Mouse (Mus musculus) heart, postnatal 4 days (tissue): ENCODE results near the gene Clock. TPM values are rescaled to one million over a fixed set of nuclear protein-coding genes. Genes with fewer than 3 reads are reported as not detected.

ENCODE experiments used
- DNase-seq: peaks from one replicate; pipeline ENCODE4 v3.0.0; 2021
- total RNA-seq, 2 experiments: library from RNA; stranded (reverse); gene quantifications; 2 replicates each; pipeline ENCODE4 v1.2.3; 2021

Gene Clock
- total RNA-seq, 2 experiments from 2014 or later = 37.1 to 38.9 TPM

GRCm38 (mm10) chr5:76274977-76275376 is 29.6 kb downstream of the Clock start:
- DNase-seq = no peak

DNA sequence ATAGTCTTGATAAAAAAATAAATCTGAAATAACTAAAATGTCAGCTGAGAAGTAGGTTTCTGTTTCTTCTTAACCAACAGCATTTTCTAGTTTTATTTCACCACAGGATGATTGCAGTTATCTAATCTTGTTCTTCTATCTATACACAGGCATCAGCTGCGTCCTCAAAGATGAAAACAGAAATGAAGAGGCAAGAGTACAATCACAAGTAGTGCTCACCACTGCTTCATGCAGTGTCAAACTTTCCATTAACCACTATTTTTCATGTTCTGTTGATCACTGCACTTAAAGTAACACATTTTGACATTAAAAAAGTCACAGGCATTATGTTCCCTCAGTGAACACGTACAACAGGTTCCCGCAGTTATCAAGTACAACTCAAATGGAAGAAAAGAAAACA is 53.6 kb downstream of the Clock start:
- DNase-seq = no peak

DNA sequence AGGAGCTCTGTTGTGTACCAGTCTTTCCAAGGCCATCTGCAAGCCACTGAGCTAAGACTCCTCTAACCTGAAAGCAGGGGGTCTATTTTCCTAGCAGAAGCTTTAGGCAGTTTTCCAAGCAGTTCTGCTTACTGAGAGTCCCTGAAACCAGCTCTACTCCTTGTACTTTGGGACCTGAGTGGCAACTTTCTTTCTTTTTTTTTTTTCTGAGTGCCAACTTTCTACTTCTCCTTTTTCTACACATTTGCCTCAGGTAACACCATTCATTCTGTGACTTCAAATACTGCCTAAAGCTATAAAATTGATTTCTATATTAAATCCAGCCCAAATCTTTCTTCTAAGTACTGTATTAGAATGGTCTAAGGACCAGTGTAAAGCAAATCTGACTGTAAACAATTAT is 58.1 kb downstream of the Clock start:
- no peak for DNase-seq

- no peak for DNase-seq
Measured at GRCm38 (mm10) chr5:76245419-76245818, 59.2 kb downstream of the Clock start.

DNA sequence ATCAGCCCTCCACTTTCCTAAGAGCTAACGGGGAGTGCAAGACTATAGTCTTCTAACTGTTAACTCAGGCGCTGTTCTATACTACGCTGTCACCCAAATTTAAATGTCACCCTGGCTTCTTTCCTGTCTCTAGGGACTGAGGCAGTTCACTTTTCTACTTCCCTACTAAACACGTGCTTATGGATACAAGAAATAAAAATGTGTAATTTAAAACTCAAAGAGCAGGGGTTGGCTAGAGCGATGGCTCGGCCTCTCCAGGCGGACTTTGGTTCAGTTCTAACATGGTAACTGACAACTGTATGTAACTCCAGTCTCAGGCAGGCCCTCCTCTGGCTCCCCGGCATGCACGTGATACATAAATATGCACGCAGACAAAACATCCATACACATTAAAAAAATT is 60.2 kb downstream of the Clock start:
- DNase-seq = no peak

DNA sequence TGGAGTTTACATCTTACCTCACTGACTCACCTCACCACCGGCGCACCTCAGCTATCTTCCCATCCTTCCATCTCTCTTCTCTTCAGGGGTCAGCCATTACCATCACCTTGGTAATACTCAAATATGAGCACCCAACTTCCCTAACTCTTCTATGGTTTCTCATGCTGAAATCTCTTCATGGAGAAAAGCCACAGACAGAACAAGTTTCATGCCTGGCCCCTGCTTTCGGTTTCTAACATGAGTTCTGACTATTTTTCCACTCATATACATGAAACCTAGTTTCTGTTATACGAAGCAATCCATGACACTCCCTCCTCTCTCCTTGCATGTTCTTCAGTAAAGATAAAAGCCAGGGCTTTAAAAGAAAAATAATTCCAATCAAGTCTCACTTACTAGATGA is 60.7 kb downstream of the Clock start:
- no peak for DNase-seq

DNA sequence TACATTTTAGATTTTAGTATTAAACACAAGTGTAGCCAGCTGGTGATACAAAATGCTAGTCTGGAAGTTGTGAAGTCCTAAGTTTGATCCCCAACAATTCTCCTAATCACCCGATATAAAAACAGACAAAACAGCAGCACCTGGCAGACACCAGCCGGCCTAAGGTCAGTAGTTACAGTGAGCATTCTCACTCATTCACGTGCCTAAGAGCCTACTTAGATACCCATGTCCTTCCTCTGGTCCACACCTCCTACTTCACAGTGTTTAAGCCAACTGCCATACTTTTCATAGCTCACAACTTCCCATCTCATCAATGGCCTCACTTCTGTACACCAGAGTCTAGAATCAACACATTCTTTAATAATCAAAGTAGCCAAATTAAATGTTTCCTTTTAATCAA is 61.3 kb downstream of the Clock start:
- no peak for DNase-seq

DNA sequence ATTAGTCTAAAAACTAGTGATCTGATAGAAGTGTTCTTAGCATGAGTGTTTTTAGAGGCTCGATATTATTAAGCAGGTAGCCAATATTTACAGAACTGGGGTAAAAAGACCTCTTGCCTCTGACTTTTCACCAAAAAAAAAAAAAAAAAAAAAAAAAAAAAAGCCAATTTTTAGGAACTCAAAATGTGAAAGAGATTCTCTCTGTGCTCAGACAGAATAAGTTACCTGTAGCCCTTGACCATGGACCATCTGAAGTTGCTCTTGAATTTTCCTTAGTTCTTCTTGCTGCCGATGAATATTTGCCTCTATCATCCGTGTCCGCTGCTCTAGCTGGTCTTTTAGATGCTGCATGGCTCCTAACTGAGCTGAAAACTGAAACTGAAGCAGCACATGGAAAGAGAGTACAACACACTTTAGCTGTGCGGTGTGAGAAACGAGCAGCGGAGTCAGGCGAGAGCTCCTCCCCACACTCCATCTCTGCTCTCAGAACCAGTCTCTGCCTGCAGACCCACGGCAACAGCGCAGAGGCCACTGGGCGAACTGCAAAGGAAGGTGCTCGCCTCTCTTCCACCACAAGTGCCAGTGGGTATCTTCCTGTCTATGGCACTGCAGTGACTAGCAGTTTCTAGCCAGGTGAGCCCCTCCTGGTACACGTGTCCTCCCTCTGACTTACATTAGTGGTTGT is 73.3 kb downstream of the Clock start:
- DNase-seq = no peak

- DNase-seq = no peak
Measured at GRCm38 (mm10) chr5:76216691-76217090, 87.9 kb downstream of the Clock start.

DNA sequence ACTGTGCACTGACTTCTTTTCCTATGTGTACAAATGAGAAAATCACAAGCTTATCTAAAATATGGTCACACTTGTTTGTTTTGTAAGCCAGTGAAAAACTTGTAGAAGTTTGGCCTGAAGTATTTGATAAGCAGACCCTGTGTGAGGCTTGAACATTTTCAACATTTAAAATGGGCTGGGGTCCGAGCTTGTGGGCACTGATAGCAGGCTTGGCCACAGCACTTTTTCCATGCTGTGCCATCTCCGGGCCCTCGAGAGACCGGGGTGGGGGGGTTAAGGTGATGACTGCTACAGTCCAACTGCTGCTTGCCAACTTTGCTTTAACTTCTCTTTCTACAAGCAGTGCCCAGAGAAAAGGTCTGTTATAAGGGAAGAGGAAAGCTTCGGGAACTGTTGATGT is 96.5 kb downstream of the Clock start:
- DNase-seq = no peak

- no peak for DNase-seq
Measured at GRCm38 (mm10) chr5:76205886-76206285, 98.7 kb downstream of the Clock start.

GRCm38 (mm10) chr5:76203171-76203570 is 101.4 kb downstream of the Clock start:
- peak; percentile 41 for DNase-seq

- DNase-seq = no peak
Measured at GRCm38 (mm10) chr5:76199346-76199745, 105.2 kb downstream of the Clock start.

- no peak for DNase-seq
Measured at GRCm38 (mm10) chr5:76194377-76194945, 110.1 kb downstream of the Clock start.

GRCm38 (mm10) chr5:76193075-76193474 is 111.5 kb downstream of the Clock start:
- no peak for DNase-seq

DNA sequence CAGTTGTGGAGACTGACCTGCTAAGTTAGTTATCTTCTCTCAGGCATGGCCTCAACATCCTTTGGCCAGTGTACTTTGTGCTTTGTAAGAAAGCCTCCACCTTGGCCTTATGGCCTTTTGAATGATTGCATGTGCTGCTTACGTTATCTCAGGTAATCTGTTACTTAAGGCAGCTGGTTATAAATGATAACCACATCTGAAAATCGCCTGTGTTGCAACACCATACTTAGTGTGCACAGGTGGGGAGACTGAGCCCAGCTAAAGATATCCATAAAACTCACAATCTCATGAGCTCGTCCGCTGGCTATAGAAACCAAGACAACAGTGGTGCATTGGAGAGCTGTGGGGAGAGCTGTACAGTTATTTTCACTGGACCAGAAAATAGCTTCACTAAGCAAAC is 114.0 kb downstream of the Clock start:
- no peak for DNase-seq

GRCm38 (mm10) chr5:76187885-76188284 is 116.7 kb downstream of the Clock start:
- no peak for DNase-seq

- DNase-seq = peak; percentile 79
Measured at GRCm38 (mm10) chr5:76184286-76185080, 120.1 kb downstream of the Clock start.

DNA sequence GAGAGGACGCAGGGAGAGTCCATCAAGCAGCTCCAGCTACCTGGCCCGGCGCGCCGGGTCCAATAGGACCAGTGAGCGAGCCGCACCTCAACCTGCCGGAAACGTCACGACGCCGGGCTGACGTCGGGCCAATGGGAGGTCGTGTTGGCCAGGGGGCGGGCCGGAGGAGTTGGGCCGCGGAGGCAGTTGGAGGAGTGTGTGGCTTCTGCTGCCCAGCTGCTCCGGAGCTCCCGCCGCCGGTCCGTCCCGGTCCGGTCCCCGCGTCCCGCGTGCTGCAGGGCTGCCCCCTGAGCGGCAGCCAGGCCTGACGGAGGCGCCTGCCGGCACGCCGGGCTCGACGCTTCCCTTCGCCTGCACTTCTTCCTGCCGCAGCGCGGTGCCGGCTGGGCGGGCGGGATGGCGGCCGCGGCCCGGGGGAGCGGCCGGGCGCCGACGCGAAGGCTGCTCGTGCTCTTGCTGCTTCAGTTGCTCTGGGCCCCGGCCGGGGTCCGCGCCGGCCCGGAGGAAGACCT is 120.8 kb downstream of the Clock start, which contains the start of gene Tmem165:
TSS of gene Tmem165 (plus strand) at position 131 of the 512 bp plus-strand sequence.
- DNase-seq = peak; percentile 95

DNA sequence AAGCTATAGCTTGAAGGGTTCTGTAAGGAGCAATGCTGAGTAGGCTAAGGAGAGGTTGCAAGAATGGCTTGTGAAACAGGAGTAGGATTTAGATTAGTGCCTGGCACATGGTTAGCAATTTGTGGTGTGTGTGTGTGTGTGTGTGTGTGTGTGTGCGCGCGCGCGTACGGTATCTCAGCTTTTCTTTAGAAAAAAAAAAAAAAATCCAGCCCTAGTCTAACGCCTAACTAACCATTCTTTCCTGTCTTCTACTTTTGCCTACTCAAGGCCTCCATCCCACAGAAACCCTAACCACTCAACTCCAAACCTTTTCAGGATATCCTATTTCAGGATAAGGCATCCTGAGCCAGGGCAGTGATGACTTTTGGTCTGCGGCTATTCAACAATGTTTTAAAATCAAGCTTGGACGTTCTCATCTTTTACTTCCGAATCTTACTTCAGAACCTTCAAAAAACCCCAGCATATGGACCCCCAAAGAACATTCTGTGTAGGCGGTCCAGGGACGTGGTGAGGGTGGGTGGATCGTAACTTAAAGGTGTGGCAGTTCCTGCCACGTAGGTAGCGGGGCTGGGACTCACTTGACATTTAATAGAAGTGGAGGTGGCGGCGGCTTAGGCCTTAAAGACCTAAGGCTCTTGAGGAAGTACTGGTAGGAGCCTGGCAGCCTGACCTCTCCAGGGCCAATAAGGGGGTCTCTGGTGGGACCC is 121.4 kb downstream of the Clock start:
- no peak for DNase-seq

DNA sequence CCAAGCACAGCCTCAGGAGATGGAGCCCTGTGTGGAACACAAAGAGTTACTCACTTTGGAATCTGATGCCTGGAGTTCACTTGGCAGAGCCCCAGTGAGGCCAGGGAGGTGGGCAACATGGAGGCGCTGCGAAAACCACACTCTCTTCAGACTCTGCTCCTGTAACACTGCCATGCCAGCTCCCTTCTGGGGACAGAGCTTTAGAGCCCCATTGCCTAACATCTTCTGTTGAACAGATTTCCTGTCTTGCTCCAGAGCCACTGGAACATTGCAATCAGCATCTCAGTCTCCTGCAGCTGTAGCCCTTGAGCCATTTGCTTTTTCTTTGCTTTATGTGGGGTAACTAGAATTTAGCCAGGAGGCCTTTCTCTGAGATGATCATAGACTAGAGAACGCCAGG is 122.3 kb downstream of the Clock start:
- DNase-seq = no peak

DNA sequence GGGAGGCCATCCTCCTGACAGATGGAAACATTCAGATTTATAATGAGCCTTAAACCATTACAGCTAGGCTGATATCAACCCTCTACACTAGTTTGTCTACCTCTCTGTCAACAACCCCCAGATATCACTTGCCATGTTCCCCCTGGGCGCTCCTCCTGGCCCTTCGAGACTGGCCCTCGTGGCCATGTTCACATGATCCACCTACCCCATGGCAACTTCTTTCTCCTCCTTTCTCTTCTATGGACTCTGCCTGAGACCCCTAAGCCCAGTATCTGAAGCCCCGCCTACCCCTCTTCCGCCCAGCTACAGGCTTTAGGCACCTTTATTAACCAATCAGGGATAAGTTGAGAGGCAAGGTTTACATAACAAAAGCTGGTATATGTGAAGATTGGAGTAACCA is 124.8 kb downstream of the Clock start:
- no peak for DNase-seq

DNA sequence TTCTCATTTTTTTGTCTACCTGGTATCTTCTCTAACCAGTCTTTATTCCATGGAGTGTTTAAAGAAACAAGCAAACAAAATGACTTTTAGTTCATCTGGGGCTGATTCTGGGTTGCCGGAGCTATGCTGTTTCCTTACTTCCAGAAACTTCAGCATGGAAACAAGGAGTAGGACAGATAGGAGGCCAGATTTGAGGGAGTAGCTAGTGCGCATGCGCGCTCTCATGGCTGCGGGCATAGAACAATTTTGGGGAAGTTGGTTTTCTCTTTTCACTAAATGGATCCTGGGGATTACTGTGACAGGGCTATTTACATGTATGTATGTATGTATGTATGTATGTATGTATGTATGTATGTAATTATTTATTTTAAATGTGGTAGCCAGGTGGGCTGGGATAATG is 125.4 kb downstream of the Clock start:
- DNase-seq = no peak
